Mouse (Mus musculus): ENCODE measurements at regions not wholly inside any gene's neighbourhood (a gene's known extent, or its start where the extent isn't known, plus 50 kb on each side); places are given as distances from the start of the nearest gene placed in this dataset.

GRCm38 (mm10) chr13:102537424-102538242, 155.7 kb upstream of the Cd180 start:
- Histone ChIP-seq H3K4me1 (ENCODE audit: control insufficient read depth, insufficient read depth, low read length) (no peaks in the 10 kb centered on the region), H3K27ac (ENCODE audit: insufficient read depth, low read length) (no peak overlapping the region), H3K4me3 (replicated peaks; ENCODE audit: insufficient read depth, low read depth, low read length) (no peak overlapping the region), H3K27me3 (ENCODE audit: control insufficient read depth, insufficient read depth, low read length) (no peaks in the 10 kb centered on the region)
- no peak for DNase-seq
- TF ChIP-seq POLR2A (IDR thresholded peaks at IDR 0.05; ENCODE audit: borderline replicate concordance, insufficient read depth, low read length): no peak
- no peak for TF ChIP-seq CTCF (IDR thresholded peaks at IDR 0.05; ENCODE audit: borderline replicate concordance, insufficient read depth, low read depth, low read length)
- 58% methylated on average over 19 of the region's 19 CpGs for WGBS

- no peaks in the 10 kb centered on the region for H3K4me1 ChIP-seq (ENCODE audit: control insufficient read depth, insufficient read depth, low read length)
- H3K27ac ChIP-seq (ENCODE audit: insufficient read depth, low read length): no peak overlapping the region
- TF ChIP-seq POLR2A (IDR thresholded peaks at IDR 0.05; ENCODE audit: borderline replicate concordance, insufficient read depth, low read length) (no peak), CTCF (IDR thresholded peaks at IDR 0.05; ENCODE audit: borderline replicate concordance, insufficient read depth, low read depth, low read length) (no peak)
- no peaks in the 10 kb centered on the region for H3K27me3 ChIP-seq (ENCODE audit: control insufficient read depth, insufficient read depth, low read length)
- no peak for DNase-seq
- WGBS: 95% methylated on average over 4 of the region's 4 CpGs
- no peak overlapping the region for H3K4me3 ChIP-seq (replicated peaks; ENCODE audit: insufficient read depth, low read depth, low read length)
Measured at GRCm38 (mm10) chr13:102540436-102540835, 152.9 kb upstream of the Cd180 start.

GRCm38 (mm10) chr13:102544359-102545165, 148.8 kb upstream of the Cd180 start:
- no peak for DNase-seq
- Histone ChIP-seq H3K27me3 (ENCODE audit: control insufficient read depth, insufficient read depth, low read length) (no peaks in the 10 kb centered on the region), H3K27ac (ENCODE audit: insufficient read depth, low read length) (no peak overlapping the region), H3K4me3 (replicated peaks; ENCODE audit: insufficient read depth, low read depth, low read length) (no peak overlapping the region), H3K4me1 (ENCODE audit: control insufficient read depth, insufficient read depth, low read length) (no peaks in the 10 kb centered on the region)
- WGBS: 19% methylated on average over 5 of the region's 5 CpGs
- TF ChIP-seq CTCF (IDR thresholded peaks at IDR 0.05; ENCODE audit: borderline replicate concordance, insufficient read depth, low read depth, low read length) (no peak), POLR2A (IDR thresholded peaks at IDR 0.05; ENCODE audit: borderline replicate concordance, insufficient read depth, low read length) (no peak)

- WGBS: 80% methylated on average over 17 of the region's 17 CpGs
- DNase-seq: no peak
- Histone ChIP-seq H3K4me1 (ENCODE audit: control insufficient read depth, insufficient read depth, low read length) (no peaks in the 10 kb centered on the region), H3K27ac (ENCODE audit: insufficient read depth, low read length) (no peak overlapping the region), H3K27me3 (ENCODE audit: control insufficient read depth, insufficient read depth, low read length) (no peaks in the 10 kb centered on the region), H3K4me3 (replicated peaks; ENCODE audit: insufficient read depth, low read depth, low read length) (no peak overlapping the region)
- no peak for TF ChIP-seq CTCF (IDR thresholded peaks at IDR 0.05; ENCODE audit: borderline replicate concordance, insufficient read depth, low read depth, low read length)
- TF ChIP-seq POLR2A (IDR thresholded peaks at IDR 0.05; ENCODE audit: borderline replicate concordance, insufficient read depth, low read length): no peak
Measured at GRCm38 (mm10) chr13:102545845-102546615, 147.3 kb upstream of the Cd180 start.

- 52% methylated on average over 6 of the region's 6 CpGs for WGBS
- Histone ChIP-seq H3K27me3 (ENCODE audit: control insufficient read depth, insufficient read depth, low read length) (no peaks in the 10 kb centered on the region), H3K4me1 (ENCODE audit: control insufficient read depth, insufficient read depth, low read length) (no peaks in the 10 kb centered on the region), H3K27ac (ENCODE audit: insufficient read depth, low read length) (no peak overlapping the region), H3K4me3 (replicated peaks; ENCODE audit: insufficient read depth, low read depth, low read length) (no peak overlapping the region)
- TF ChIP-seq POLR2A (IDR thresholded peaks at IDR 0.05; ENCODE audit: borderline replicate concordance, insufficient read depth, low read length): no peak
- TF ChIP-seq CTCF (IDR thresholded peaks at IDR 0.05; ENCODE audit: borderline replicate concordance, insufficient read depth, low read depth, low read length): no peak
- DNase-seq: no peak
Measured at GRCm38 (mm10) chr13:102548252-102548651, 145.1 kb upstream of the Cd180 start.

- Histone ChIP-seq H3K27me3 (ENCODE audit: control insufficient read depth, insufficient read depth, low read length) (no peaks in the 10 kb centered on the region), H3K4me3 (replicated peaks; ENCODE audit: insufficient read depth, low read depth, low read length) (no peak overlapping the region), H3K4me1 (ENCODE audit: control insufficient read depth, insufficient read depth, low read length) (no peaks in the 10 kb centered on the region), H3K27ac (ENCODE audit: insufficient read depth, low read length) (no peak overlapping the region)
- 33% methylated on average over 3 of the region's 3 CpGs for WGBS
- no peak for DNase-seq
- TF ChIP-seq CTCF (IDR thresholded peaks at IDR 0.05; ENCODE audit: borderline replicate concordance, insufficient read depth, low read depth, low read length) (no peak), POLR2A (IDR thresholded peaks at IDR 0.05; ENCODE audit: borderline replicate concordance, insufficient read depth, low read length) (no peak)
Measured at GRCm38 (mm10) chr13:102566846-102567572, 126.3 kb upstream of the Cd180 start.

- Histone ChIP-seq H3K4me1 (ENCODE audit: control insufficient read depth, insufficient read depth, low read length) (no peaks in the 10 kb centered on the region), H3K27ac (ENCODE audit: insufficient read depth, low read length) (no peak overlapping the region), H3K4me3 (replicated peaks; ENCODE audit: insufficient read depth, low read depth, low read length) (no peak overlapping the region), H3K27me3 (ENCODE audit: control insufficient read depth, insufficient read depth, low read length) (no peaks in the 10 kb centered on the region)
- WGBS: 91% methylated on average over 3 of the region's 3 CpGs
- TF ChIP-seq CTCF (IDR thresholded peaks at IDR 0.05; ENCODE audit: borderline replicate concordance, insufficient read depth, low read depth, low read length) (no peak), POLR2A (IDR thresholded peaks at IDR 0.05; ENCODE audit: borderline replicate concordance, insufficient read depth, low read length) (no peak)
- no peak for DNase-seq
Measured at GRCm38 (mm10) chr13:102569580-102569979, 123.8 kb upstream of the Cd180 start.

Data from cerebellum, adult 2 months (tissue).